Mouse (Mus musculus) limb, embryonic 15.5 days (tissue): ENCODE data around the gene Dusp9. TPM values are rescaled to one million over a fixed set of nuclear protein-coding genes. Genes with fewer than 3 reads are reported as not detected.

Experiments
- polyA plus RNA-seq: library from polyadenylated mRNA; unstranded; fragments of >200 nt; fragmentation: Nextera tagmentation; extraction: Ambion mirVana; gene quantifications from 2 replicates; pipeline ENCODE4 v1.2.1, GENCODE M21; 2015

The Dusp9 gene
- polyA plus RNA-seq, 1 experiment from 2014 or later: 7.1 TPM

Other genes starting within 250 kb of the Dusp9 start
- not detected in 2 replicates for gene Gm18336, start 240.7 kb upstream of the Dusp9 start, polyA plus RNA-seq
- gene Zfp92, start 228.3 kb upstream of the Dusp9 start, polyA plus RNA-seq: 0.14 and 0.15 TPM in 2 replicates
- gene Trex2, start 204.1 kb upstream of the Dusp9 start, polyA plus RNA-seq: 12.5 and 18.3 TPM in 2 replicates
- 53.8 and 54.7 TPM in 2 replicates for gene Haus7, start 180.4 kb upstream of the Dusp9 start, polyA plus RNA-seq
- gene Bgn, start 155.8 kb upstream of the Dusp9 start, polyA plus RNA-seq: 243 and 288 TPM in 2 replicates
- gene Atp2b3, start 136.3 kb upstream of the Dusp9 start, polyA plus RNA-seq: 0.41 and 0.97 TPM in 2 replicates
- 15.6 and 16.2 TPM in 2 replicates for gene Pnck, start 20.7 kb downstream of the Dusp9 start, polyA plus RNA-seq
- gene Slc6a8, start 33.7 kb downstream of the Dusp9 start, polyA plus RNA-seq: 7.2 and 8.3 TPM in 2 replicates
- 271 and 276 TPM in 2 replicates for gene Bcap31, start 76.8 kb downstream of the Dusp9 start, polyA plus RNA-seq
- gene Abcd1, start 77.2 kb downstream of the Dusp9 start, polyA plus RNA-seq: 15.0 and 18.1 TPM in 2 replicates
- 0.60 and 0.87 TPM in 2 replicates for gene Plxnb3, start 117.7 kb downstream of the Dusp9 start, polyA plus RNA-seq
- gene Srpk3, start 135.0 kb downstream of the Dusp9 start, polyA plus RNA-seq: 22.9 and 66.2 TPM in 2 replicates
- 190 and 200 TPM in 2 replicates for gene Idh3g, start 147.5 kb downstream of the Dusp9 start, polyA plus RNA-seq
- gene Ssr4, start 147.6 kb downstream of the Dusp9 start, polyA plus RNA-seq: 223 and 229 TPM in 2 replicates
- gene Pdzd4, start 185.6 kb downstream of the Dusp9 start, polyA plus RNA-seq: 0.51 and 1.0 TPM in 2 replicates